8 mouse cellular contexts compared by ENCODE assay signal in the genomic region with DNA sequence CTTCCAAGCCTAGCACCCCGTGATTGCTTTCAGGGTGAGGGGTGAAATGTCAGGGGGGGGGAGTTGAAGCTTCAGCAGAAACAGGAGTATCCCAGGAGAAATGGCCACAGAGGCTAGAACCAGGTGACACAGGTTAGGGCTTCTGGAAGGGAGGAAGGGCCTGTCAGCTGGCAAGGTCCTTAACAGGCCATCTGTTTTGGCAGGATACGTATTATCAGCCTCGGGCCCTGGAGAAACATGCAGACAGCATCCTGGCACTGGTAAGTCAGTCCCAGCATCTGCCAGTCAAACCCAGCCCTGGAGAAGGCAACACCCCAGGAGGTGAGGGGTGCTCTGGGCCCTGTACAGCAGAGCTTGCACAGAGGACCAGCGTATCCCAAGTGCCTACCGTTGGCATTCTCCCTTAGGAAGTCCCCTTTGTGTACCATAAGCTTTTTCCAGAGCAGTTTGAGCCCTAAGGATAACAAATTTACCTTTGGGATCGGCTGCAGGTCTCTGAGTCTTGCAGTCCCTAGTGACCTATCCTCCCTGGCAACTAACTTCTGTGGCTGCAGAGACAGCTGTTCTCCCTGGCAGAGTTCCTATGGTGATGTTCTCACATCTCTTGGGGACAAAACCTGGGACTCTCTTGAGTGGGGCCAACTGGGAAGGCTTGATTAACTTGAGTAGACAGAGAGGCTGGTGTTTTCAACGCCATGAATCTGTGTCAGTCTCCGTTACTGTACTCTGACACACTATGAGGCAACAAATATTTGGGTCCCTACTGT. TPM values are rescaled to one million over a fixed set of nuclear protein-coding genes. Genes with fewer than 3 reads are reported as not detected.
A peak's percentile ranks its signal among the peaks of the same experiment; 100 is the strongest.
DNase-seq lines count a peak whose midpoint lies in the region; ATAC-seq and TF ChIP-seq lines count a peak whose summit lies in the region.

No protein-coding gene starts in this region.

- H3K9me3 ChIP-seq in forebrain, embryonic 13.5 days (replicated peaks) = no peaks in the 10 kb centered on the region
- no peaks in the 10 kb centered on the region for H3K9me3 ChIP-seq in intestine, postnatal 0 days (ENCODE audit: control insufficient read depth)

- peak overlapping the region; percentile 100; the same call in 1 of the 2 replicates for H3K27ac ChIP-seq in kidney, adult 2 months (ENCODE audit: insufficient read depth, low read depth, low read length)
- H3K27ac ChIP-seq in brown adipose tissue, adult 24 weeks (replicated peaks; ENCODE audit: low read depth, low read length) = peak overlapping the region; percentile 98
- peak overlapping the region; percentile 96 for H3K27ac ChIP-seq in forebrain, embryonic 13.5 days
- peak overlapping the region; percentile 54; the same call in 1 of the 2 replicates for H3K27ac ChIP-seq in intestine, postnatal 0 days (ENCODE audit: low read depth, low read length)

- H3K4me2 ChIP-seq in forebrain, embryonic 13.5 days = peak overlapping the region; percentile 69
- H3K4me2 ChIP-seq in intestine, postnatal 0 days (replicated peaks; ENCODE audit: low read depth) = peak overlapping the region; percentile 75

- TF ChIP-seq POLR2A in kidney, adult 2 months (IDR thresholded peaks at IDR 0.05; ENCODE audit: low read depth, low read length) = no peak

- no peaks in the 10 kb centered on the region for H3K27me3 ChIP-seq in kidney, adult 2 months (replicated peaks; ENCODE audit: control insufficient read depth, insufficient read depth, low read length)
- H3K27me3 ChIP-seq in forebrain, embryonic 13.5 days = 0 out of 2 replicates have a peak, but pooled peaks cover 3% of the 10 kb centered on the region
- H3K27me3 ChIP-seq in intestine, postnatal 0 days (replicated peaks; ENCODE audit: control insufficient read depth, insufficient read depth, low read length) = no peaks in the 10 kb centered on the region

- TF ChIP-seq CTCF in kidney, adult 2 months (conservative IDR thresholded peaks at IDR 0.05; ENCODE audit: insufficient read depth, insufficient read length, low read depth, low read length) = no peak
- no peak for TF ChIP-seq CTCF in intestine, postnatal 0 days (IDR thresholded peaks at IDR 0.05; ENCODE audit: low read depth)

- ATAC-seq in forebrain, embryonic 13.5 days = 0 out of 2 replicates have a peak, but pooled peaks have one; percentile 13
- ATAC-seq in intestine, postnatal 0 days = no peak

- H3K4me3 ChIP-seq in kidney, adult 2 months (ENCODE audit: insufficient read depth, low read depth, low read length) = peak overlapping the region; percentile 34
- peak overlapping the region; percentile 85 for H3K4me3 ChIP-seq in brown adipose tissue, adult 24 weeks (ENCODE audit: insufficient read depth, low read depth, low read length)
- peak overlapping the region; percentile 60 for H3K4me3 ChIP-seq in forebrain, embryonic 13.5 days
- peak overlapping the region; percentile 64 for H3K4me3 ChIP-seq in intestine, postnatal 0 days (ENCODE audit: low read depth, low read length)

- peak overlapping the region; percentile 90 for H3K9ac ChIP-seq in forebrain, embryonic 13.5 days
- peak overlapping the region; percentile 53; the same call in 1 of the 2 replicates for H3K9ac ChIP-seq in intestine, postnatal 0 days (ENCODE audit: low read depth, low read length)

- WGBS in kidney, adult 2 months = 55% methylated on average over 8 of the region's 8 CpGs
- WGBS in forebrain, embryonic 13.5 days = 65% methylated on average over 8 of the region's 8 CpGs
- WGBS in intestine, postnatal 0 days = 59% methylated on average over 8 of the region's 8 CpGs

- H3K4me1 ChIP-seq in kidney, adult 2 months (ENCODE audit: control insufficient read depth, insufficient read depth, low read length) = peaks cover 5% of the 10 kb centered on the region; the same call in 1 of the 2 replicates
- no peaks in the 10 kb centered on the region; the same call in 1 of the 2 replicates for H3K4me1 ChIP-seq in brown adipose tissue, adult 24 weeks (ENCODE audit: control insufficient read depth, insufficient read depth, insufficient read length, low read length)
- H3K4me1 ChIP-seq in forebrain, embryonic 13.5 days = peaks cover 19% of the 10 kb centered on the region
- peaks cover 8% of the 10 kb centered on the region; the same call in 1 of the 2 replicates for H3K4me1 ChIP-seq in intestine, postnatal 0 days (replicated peaks; ENCODE audit: control insufficient read depth, insufficient read depth, low read length)

- peaks cover 3% of the 10 kb centered on the region; the same call in 1 of the 2 replicates for H3K36me3 ChIP-seq in kidney, adult 2 months (ENCODE audit: control insufficient read depth, insufficient read depth, low read length)
- peaks cover 39% of the 10 kb centered on the region for H3K36me3 ChIP-seq in forebrain, embryonic 13.5 days (ENCODE audit: poor library complexity, severe bottlenecking)
- peaks cover 44% of the 10 kb centered on the region for H3K36me3 ChIP-seq in intestine, postnatal 0 days (ENCODE audit: control insufficient read depth, insufficient read depth)

- no peak for DNase-seq in kidney, adult 2 months
- DNase-seq in kidney, postnatal 36 days = no peak
- peak; percentile 30 for DNase-seq in naive thymus-derived CD4-positive, alpha-beta T cell, adult 2 months (ENCODE audit: low read depth)
- DNase-seq in thymus, postnatal 10 days (ENCODE audit: low spot score in 2 of 2) = no peak
- DNase-seq in thymus, postnatal 4 days = no peak

RNA-seq across cellular contexts. Expression of gene Abhd16a, which starts 1.3 kb away (rescaled TPM):
- polyA plus RNA-seq in kidney, adult 2 months (2012; rRNA removed) = 156 and 217 TPM in 2 replicates
- 43.3 and 44.8 TPM in 2 replicates for polyA plus RNA-seq in brown adipose tissue, adult 24 weeks (2012; ENCODE audit: insufficient read depth, insufficient read length, missing spikeins)
- polyA plus RNA-seq in forebrain, embryonic 13.5 days (2015; fragmentation: Nextera tagmentation; extraction: Ambion mirVana) = 74.9 and 77.6 TPM in 2 replicates
- 101 and 103 TPM in 2 replicates for polyA plus RNA-seq in intestine, postnatal 0 days (2015; fragmentation: Nextera tagmentation; extraction: Ambion mirVana)

RNA-seq across cellular contexts. Expression of gene Ly6g6f, which starts 4.9 kb away (rescaled TPM):
- polyA plus RNA-seq in kidney, adult 2 months (2012; rRNA removed) = not detected in 2 replicates
- polyA plus RNA-seq in brown adipose tissue, adult 24 weeks (2012; ENCODE audit: insufficient read depth, insufficient read length, missing spikeins) = not detected in 2 replicates
- polyA plus RNA-seq in forebrain, embryonic 13.5 days (2015; fragmentation: Nextera tagmentation; extraction: Ambion mirVana) = 0.25 TPM in 1 of 2 replicates, not detected in the other
- polyA plus RNA-seq in intestine, postnatal 0 days (2015; fragmentation: Nextera tagmentation; extraction: Ambion mirVana) = not detected in 2 replicates

RNA-seq across cellular contexts. Expression of gene Ly6g6d, which starts 12.5 kb away (rescaled TPM):
- 8.1 and 8.9 TPM in 2 replicates for polyA plus RNA-seq in kidney, adult 2 months (2012; rRNA removed)
- polyA plus RNA-seq in brown adipose tissue, adult 24 weeks (2012; ENCODE audit: insufficient read depth, insufficient read length, missing spikeins) = 3.0 TPM in 1 of 2 replicates, not detected in the other
- polyA plus RNA-seq in forebrain, embryonic 13.5 days (2015; fragmentation: Nextera tagmentation; extraction: Ambion mirVana) = 0.58 and 0.81 TPM in 2 replicates
- 3.8 and 4.9 TPM in 2 replicates for polyA plus RNA-seq in intestine, postnatal 0 days (2015; fragmentation: Nextera tagmentation; extraction: Ambion mirVana)

RNA-seq across cellular contexts. Expression of gene Ly6g6e, which starts 13.6 kb away (rescaled TPM):
- 2.1 and 2.5 TPM in 2 replicates for polyA plus RNA-seq in kidney, adult 2 months (2012; rRNA removed)
- polyA plus RNA-seq in brown adipose tissue, adult 24 weeks (2012; ENCODE audit: insufficient read depth, insufficient read length, missing spikeins) = not detected in 2 replicates
- polyA plus RNA-seq in forebrain, embryonic 13.5 days (2015; fragmentation: Nextera tagmentation; extraction: Ambion mirVana) = 1.7 and 2.3 TPM in 2 replicates
- polyA plus RNA-seq in intestine, postnatal 0 days (2015; fragmentation: Nextera tagmentation; extraction: Ambion mirVana) = 2.2 TPM in 2 replicates

RNA-seq across cellular contexts. Expression of gene Ly6g5c, which starts 17.7 kb away (rescaled TPM):
- polyA plus RNA-seq in kidney, adult 2 months (2012; rRNA removed) = not detected in 2 replicates
- not detected in 2 replicates for polyA plus RNA-seq in brown adipose tissue, adult 24 weeks (2012; ENCODE audit: insufficient read depth, insufficient read length, missing spikeins)
- polyA plus RNA-seq in forebrain, embryonic 13.5 days (2015; fragmentation: Nextera tagmentation; extraction: Ambion mirVana) = not detected in 2 replicates
- not detected in 2 replicates for polyA plus RNA-seq in intestine, postnatal 0 days (2015; fragmentation: Nextera tagmentation; extraction: Ambion mirVana)

Comparison
In these comparisons a context has a peak if more than half of its experiments do, and no peak if none do; other contexts are left out.
1. H3K4me3 ChIP-seq: peak in every context shown above with its lines; median percentile 85 in brown adipose tissue, adult 24 weeks; 64 in intestine, postnatal 0 days; 60 in forebrain, embryonic 13.5 days; 34 in kidney, adult 2 months.